Mouse (Mus musculus) lung, postnatal 0 days (tissue): Measurements from ENCODE around the gene Prpf18. TPM values are rescaled to one million over a fixed set of nuclear protein-coding genes. Genes with fewer than 3 reads are reported as not detected.

ENCODE experiments used
- ATAC-seq: fragments of 200-750 bp; cut with Nextera tagmentation; 2 replicates; pipeline ENCODE4 v1.8.0; 2017; ENCODE audit warnings: moderate library complexity
- DNase-seq: peaks from one replicate; pipeline ENCODE4 v3.0.0-alpha.2; 2016; ENCODE audit warnings: low spot score
- H3K27ac ChIP-seq: fragments of 300-500 bp; sonication (generic); 2 replicates; pipeline ENCODE4 v1.5.1; 2014; ENCODE audit warnings: antibody characterized with exemption, mild to moderate bottlenecking, low read length, mixed read lengths
- H3K27me3 ChIP-seq: fragments of 300-500 bp; sonication (generic); replicated peaks from 2 replicates; pipeline ENCODE4 v1.6.1; 2014; ENCODE audit warnings: low read length, mixed read lengths; ENCODE audit not compliant: insufficient read depth
- H3K36me3 ChIP-seq: fragments of 300-500 bp; sonication (generic); 2 replicates; pipeline ENCODE4 v1.6.1; 2014; ENCODE audit warnings: low read length, mixed read lengths; ENCODE audit not compliant: insufficient read depth
- H3K4me1 ChIP-seq: fragments of 300-500 bp; sonication (generic); 2 replicates; pipeline ENCODE4 v1.6.1; 2014; ENCODE audit warnings: antibody characterized with exemption, low read depth, low read length, mixed read lengths; ENCODE audit not compliant: insufficient read depth
- H3K4me2 ChIP-seq: fragments of 300-500 bp; sonication (generic); replicated peaks from 2 replicates; pipeline ENCODE4 v1.6.1; 2014; ENCODE audit warnings: low read depth, mild to moderate bottlenecking, low read length, moderate library complexity, mixed read lengths
- H3K4me3 ChIP-seq: fragments of 300-500 bp; sonication (generic); 2 replicates; pipeline ENCODE4 v1.5.1; 2014; ENCODE audit warnings: low read depth, low read length
- H3K9ac ChIP-seq: fragments of 300-500 bp; sonication (generic); replicated peaks from 2 replicates; pipeline ENCODE4 v1.6.1; 2014; ENCODE audit warnings: low read depth, mild to moderate bottlenecking
- H3K9me3 ChIP-seq: fragments of 300-500 bp; sonication (generic); 2 replicates; pipeline ENCODE4 v1.6.1; 2016; ENCODE audit warnings: low read length, mixed read lengths
- CTCF ChIP-seq: IDR thresholded peaks from 2 replicates; pipeline ENCODE4 v1.5.1; 2016; ENCODE audit warnings: antibody characterized with exemption, mild to moderate bottlenecking
- EP300 ChIP-seq: IDR thresholded peaks from 2 replicates; pipeline ENCODE4 v1.6.1; 2016; ENCODE audit warnings: antibody characterized with exemption, mild to moderate bottlenecking, control low read depth
- WGBS: fragments of 180-500 bp; shearing (Covaris S2); extraction: QIAGEN DNeasy Blood & Tissue Kit; methylation state at CpG from one replicate; pipeline ENCODE4 v1.1.7; 2014; 5-methylcytosine and 5-hydroxymethylcytosine counted together
- polyA plus RNA-seq: library from polyadenylated mRNA; unstranded; fragments of >200 nt; fragmentation: Nextera tagmentation; extraction: Ambion mirVana; gene quantifications from 2 replicates; pipeline ENCODE4 v1.2.1, GENCODE M21; 2015

Prpf18 gene
- polyA plus RNA-seq, 1 experiment from 2014 or later = 39.2 TPM

GRCm38 (mm10) chr2:4596992-4597391 is 54.9 kb downstream of the Prpf18 start:
- ATAC-seq = no peak
- Histone ChIP-seq H3K4me2 (no peak overlapping the region), H3K4me1 (peaks cover 12% of the 10 kb centered on the region), H3K36me3 (peaks cover 25% of the 10 kb centered on the region; the same call in 1 of the 2 replicates), H3K9me3 (no peaks in the 10 kb centered on the region), H3K4me3 (no peak overlapping the region), H3K9ac (no peak overlapping the region), H3K27ac (no peak overlapping the region), H3K27me3 (no peaks in the 10 kb centered on the region)
- no peak for DNase-seq
- WGBS = 90% methylated on average over 7 of the region's 7 CpGs
- no peak for TF ChIP-seq CTCF

GRCm38 (mm10) chr2:4593878-4594387 is 58.0 kb downstream of the Prpf18 start:
- Histone ChIP-seq H3K4me2 (no peak overlapping the region), H3K27me3 (no peaks in the 10 kb centered on the region), H3K9ac (no peak overlapping the region), H3K4me1 (peaks cover 5% of the 10 kb centered on the region; the same call in 1 of the 2 replicates), H3K36me3 (peaks cover 20% of the 10 kb centered on the region; the same call in 1 of the 2 replicates), H3K4me3 (no peak overlapping the region), H3K9me3 (no peaks in the 10 kb centered on the region), H3K27ac (no peak overlapping the region)
- ATAC-seq (peak; percentile 59), DNase-seq (peak; percentile 54)
- 82% methylated on average over 3 of the region's 3 CpGs for WGBS
- peak; percentile 28; the same call in 1 of the 2 replicates for TF ChIP-seq CTCF
- no peak for TF ChIP-seq EP300

GRCm38 (mm10) chr2:4593433-4593832 is 58.5 kb downstream of the Prpf18 start:
- peak; percentile 89 for ATAC-seq
- no peak overlapping the region for H3K9ac ChIP-seq
- no peaks in the 10 kb centered on the region for H3K9me3 ChIP-seq
- no peak for TF ChIP-seq EP300
- no peak for TF ChIP-seq CTCF
- H3K4me3 ChIP-seq = no peak overlapping the region
- peaks cover 5% of the 10 kb centered on the region; the same call in 1 of the 2 replicates for H3K4me1 ChIP-seq
- 19% methylated on average over 9 of the region's 9 CpGs for WGBS
- no peaks in the 10 kb centered on the region for H3K27me3 ChIP-seq
- DNase-seq = peak; percentile 92
- H3K27ac ChIP-seq = no peak overlapping the region
- no peak overlapping the region for H3K4me2 ChIP-seq
- peaks cover 20% of the 10 kb centered on the region; the same call in 1 of the 2 replicates for H3K36me3 ChIP-seq

- 71% methylated on average over 7 of the region's 7 CpGs for WGBS
- no peak for TF ChIP-seq CTCF
- TF ChIP-seq EP300 = no peak
- ATAC-seq = no peak
- H3K27ac ChIP-seq = peak overlapping the region; percentile 34; the same call in 1 of the 2 replicates
- no peak overlapping the region for H3K4me2 ChIP-seq
- H3K9ac ChIP-seq = no peak overlapping the region
- no peak for DNase-seq
- H3K27me3 ChIP-seq = no peaks in the 10 kb centered on the region
- H3K4me1 ChIP-seq = peaks cover 10% of the 10 kb centered on the region
- H3K9me3 ChIP-seq = no peaks in the 10 kb centered on the region
- H3K36me3 ChIP-seq = peaks cover 19% of the 10 kb centered on the region; the same call in 1 of the 2 replicates
- H3K4me3 ChIP-seq = no peak overlapping the region
Observed at GRCm38 (mm10) chr2:4592666-4593065, 59.2 kb downstream of the Prpf18 start.

- H3K36me3 ChIP-seq = peaks cover 10% of the 10 kb centered on the region
- no peak overlapping the region for H3K4me2 ChIP-seq
- H3K4me1 ChIP-seq = peaks cover 12% of the 10 kb centered on the region
- no peak overlapping the region for H3K4me3 ChIP-seq
- no peaks in the 10 kb centered on the region for H3K27me3 ChIP-seq
- H3K27ac ChIP-seq = no peak overlapping the region
- no peaks in the 10 kb centered on the region for H3K9me3 ChIP-seq
- H3K9ac ChIP-seq = no peak overlapping the region
- DNase-seq (no peak), ATAC-seq (no peak; the same call in 1 of the 2 replicates)
- 46% methylated on average over 3 of the region's 3 CpGs for WGBS
- no peak for TF ChIP-seq CTCF
- no peak for TF ChIP-seq EP300
Observed at GRCm38 (mm10) chr2:4591647-4592046, 60.3 kb downstream of the Prpf18 start.

- DNase-seq (peak; percentile 67), ATAC-seq (peak; percentile 29)
- H3K4me2 ChIP-seq = no peak overlapping the region
- 42% methylated on average over 13 of the region's 13 CpGs for WGBS
- TF ChIP-seq EP300 = no peak
- TF ChIP-seq CTCF = no peak
- H3K4me3 ChIP-seq = no peak overlapping the region
- no peaks in the 10 kb centered on the region; the same call in none of the 2 replicates for H3K36me3 ChIP-seq
- peak overlapping the region; percentile 79 for H3K27ac ChIP-seq
- H3K9me3 ChIP-seq = no peaks in the 10 kb centered on the region
- peaks cover 7% of the 10 kb centered on the region for H3K4me1 ChIP-seq
- no peaks in the 10 kb centered on the region for H3K27me3 ChIP-seq
- H3K9ac ChIP-seq = no peak overlapping the region
Observed at GRCm38 (mm10) chr2:4587685-4588409, 64.1 kb downstream of the Prpf18 start.
